Mouse (Mus musculus) heart, postnatal 4 days (tissue): Measurements from ENCODE around the gene Tmc7. TPM values are rescaled to one million over a fixed set of nuclear protein-coding genes. Genes with fewer than 3 reads are reported as not detected.

ENCODE experiments used
- DNase-seq: peaks from one replicate; pipeline ENCODE4 v3.0.0; 2021
- total RNA-seq, 2 experiments: library from RNA; stranded (reverse); gene quantifications; 2 replicates each; pipeline ENCODE4 v1.2.3; 2021

Gene Tmc7
- total RNA-seq, 2 experiments from 2014 or later, result 9.8 to 10.3 TPM

- peak; percentile 74 for DNase-seq
Measured at GRCm38 (mm10) chr7:118585856-118586255, 1.3 kb upstream of the Tmc7 start.

GRCm38 (mm10) chr7:118584926-118585325, 390 bp upstream of the Tmc7 start:
- no peak for DNase-seq

- DNase-seq, result no peak
Measured at GRCm38 (mm10) chr7:118583821-118584220, 715 bp downstream of the Tmc7 start.

- DNase-seq, result no peak
Measured at GRCm38 (mm10) chr7:118579938-118580337, 4.6 kb downstream of the Tmc7 start.

GRCm38 (mm10) chr7:118578269-118578668, 6.3 kb downstream of the Tmc7 start:
- no peak for DNase-seq

GRCm38 (mm10) chr7:118572039-118572438, 12.5 kb downstream of the Tmc7 start:
- no peak for DNase-seq

GRCm38 (mm10) chr7:118571350-118571749, 13.2 kb downstream of the Tmc7 start:
- no peak for DNase-seq

GRCm38 (mm10) chr7:118569121-118569543, 15.4 kb downstream of the Tmc7 start:
- no peak for DNase-seq

- no peak for DNase-seq
Measured at GRCm38 (mm10) chr7:118554290-118554689, 30.2 kb downstream of the Tmc7 start.

- DNase-seq, result no peak
Measured at GRCm38 (mm10) chr7:118553881-118554280, 30.7 kb downstream of the Tmc7 start.

GRCm38 (mm10) chr7:118547451-118547850, 37.1 kb downstream of the Tmc7 start:
- no peak for DNase-seq

GRCm38 (mm10) chr7:118544128-118544527, 40.4 kb downstream of the Tmc7 start:
- no peak for DNase-seq

- DNase-seq, result no peak
Measured at GRCm38 (mm10) chr7:118535076-118535475, 49.5 kb downstream of the Tmc7 start.

GRCm38 (mm10) chr7:118534326-118534725, 50.2 kb downstream of the Tmc7 start:
- DNase-seq, result no peak

GRCm38 (mm10) chr7:118533178-118533578, 51.4 kb downstream of the Tmc7 start, which contains the start of gene Coq7:
Coq7 (minus strand) TSS chr7:118533356.
- peak; percentile 94 for DNase-seq

GRCm38 (mm10) chr7:118532519-118533177, 51.9 kb downstream of the Tmc7 start:
- peak; percentile 96 for DNase-seq

GRCm38 (mm10) chr7:118526967-118527366, 57.6 kb downstream of the Tmc7 start:
- no peak for DNase-seq

- DNase-seq, result no peak
Measured at GRCm38 (mm10) chr7:118522077-118522476, 62.5 kb downstream of the Tmc7 start.

- no peak for DNase-seq
Measured at GRCm38 (mm10) chr7:118519661-118520060, 64.9 kb downstream of the Tmc7 start.

- DNase-seq, result peak; percentile 91
Measured at GRCm38 (mm10) chr7:118518687-118519086, 65.8 kb downstream of the Tmc7 start.

- DNase-seq, result peak; percentile 27
Measured at GRCm38 (mm10) chr7:118517819-118518218, 66.7 kb downstream of the Tmc7 start.

GRCm38 (mm10) chr7:118508556-118508955, 76.0 kb downstream of the Tmc7 start:
- no peak for DNase-seq

GRCm38 (mm10) chr7:118503844-118504243, 80.7 kb downstream of the Tmc7 start:
- DNase-seq, result peak; percentile 36

GRCm38 (mm10) chr7:118502333-118502732, 82.2 kb downstream of the Tmc7 start:
- DNase-seq, result no peak
